Mouse (Mus musculus): ENCODE measurements around the gene Ehd4.

The Ehd4 gene

GRCm38 (mm10) chr2:120144390-120144789 lies 10.0 kb downstream of the Ehd4 start:
- no peak for DNase-seq (ENCODE audit: low spot score in 2 of 2)

- DNase-seq (ENCODE audit: low spot score in 2 of 2), result no peak
These were observed 12.1 kb downstream of the Ehd4 start for GRCm38 (mm10) chr2:120142336-120142735.

- no peak for DNase-seq (ENCODE audit: low spot score in 2 of 2)
These were observed 12.7 kb downstream of the Ehd4 start for GRCm38 (mm10) chr2:120141671-120142070.

GRCm38 (mm10) chr2:120140326-120140725 lies 14.1 kb downstream of the Ehd4 start:
- no peak for DNase-seq (ENCODE audit: low spot score in 2 of 2)

GRCm38 (mm10) chr2:120139091-120139490 lies 15.3 kb downstream of the Ehd4 start:
- DNase-seq (ENCODE audit: low spot score in 2 of 2), result no peak

GRCm38 (mm10) chr2:120137281-120137680 lies 17.1 kb downstream of the Ehd4 start:
- no peak for DNase-seq (ENCODE audit: low spot score in 2 of 2)

- no peak for DNase-seq (ENCODE audit: low spot score in 2 of 2)
These were observed 19.8 kb downstream of the Ehd4 start for GRCm38 (mm10) chr2:120134453-120135075.

- no peak for DNase-seq (ENCODE audit: low spot score in 2 of 2)
These were observed 22.5 kb downstream of the Ehd4 start for GRCm38 (mm10) chr2:120131881-120132280.

GRCm38 (mm10) chr2:120129252-120129908 lies 25.0 kb downstream of the Ehd4 start:
- DNase-seq (ENCODE audit: low spot score in 2 of 2), result no peak

- no peak for DNase-seq (ENCODE audit: low spot score in 2 of 2)
These were observed 25.8 kb downstream of the Ehd4 start for GRCm38 (mm10) chr2:120128611-120129051.

GRCm38 (mm10) chr2:120128011-120128410 lies 26.4 kb downstream of the Ehd4 start:
- DNase-seq (ENCODE audit: low spot score in 2 of 2), result no peak

- no peak for DNase-seq (ENCODE audit: low spot score in 2 of 2)
These were observed 27.5 kb downstream of the Ehd4 start for GRCm38 (mm10) chr2:120126901-120127300.

GRCm38 (mm10) chr2:120126408-120126807 lies 28.0 kb downstream of the Ehd4 start:
- no peak for DNase-seq (ENCODE audit: low spot score in 2 of 2)

GRCm38 (mm10) chr2:120125461-120125860 lies 28.9 kb downstream of the Ehd4 start:
- no peak for DNase-seq (ENCODE audit: low spot score in 2 of 2)

- no peak for DNase-seq (ENCODE audit: low spot score in 2 of 2)
These were observed 29.5 kb downstream of the Ehd4 start for GRCm38 (mm10) chr2:120124946-120125345.

GRCm38 (mm10) chr2:120124096-120124495 lies 30.3 kb downstream of the Ehd4 start:
- DNase-seq (ENCODE audit: low spot score in 2 of 2), result no peak

- no peak for DNase-seq (ENCODE audit: low spot score in 2 of 2)
These were observed 31.4 kb downstream of the Ehd4 start for GRCm38 (mm10) chr2:120122983-120123382.

GRCm38 (mm10) chr2:120117346-120117745 lies 37.1 kb downstream of the Ehd4 start:
- no peak for DNase-seq (ENCODE audit: low spot score in 2 of 2)

GRCm38 (mm10) chr2:120116362-120116761 lies 38.0 kb downstream of the Ehd4 start:
- no peak for DNase-seq (ENCODE audit: low spot score in 2 of 2)

GRCm38 (mm10) chr2:120114977-120115376 lies 39.4 kb downstream of the Ehd4 start:
- DNase-seq (ENCODE audit: low spot score in 2 of 2), result no peak

- no peak for DNase-seq (ENCODE audit: low spot score in 2 of 2)
These were observed 40.4 kb downstream of the Ehd4 start for GRCm38 (mm10) chr2:120113963-120114362.

- DNase-seq (ENCODE audit: low spot score in 2 of 2), result no peak
These were observed 40.9 kb downstream of the Ehd4 start for GRCm38 (mm10) chr2:120113476-120113875.

- DNase-seq (ENCODE audit: low spot score in 2 of 2), result no peak
These were observed 42.8 kb downstream of the Ehd4 start for GRCm38 (mm10) chr2:120111596-120111995.

- DNase-seq (ENCODE audit: low spot score in 2 of 2), result no peak
These were observed 43.2 kb downstream of the Ehd4 start for GRCm38 (mm10) chr2:120111172-120111571.
